Mouse (Mus musculus) liver, embryonic 16.5 days (tissue): Measurements from ENCODE around the gene Hist1h2bb. TPM values are rescaled to one million over a fixed set of nuclear protein-coding genes. Genes with fewer than 3 reads are reported as not detected.
"Not testable (repeated sequence)": the region's sequence is repeated elsewhere in the genome, so short reads cannot be mapped to it uniquely, and the experiment has no call there.

Experiments
- ATAC-seq: fragments of 200-750 bp; cut with Nextera tagmentation; 2 replicates; pipeline ENCODE4 v1.8.0; 2017; ENCODE audit warnings: low read depth, mild to moderate bottlenecking, moderate number of reproducible peaks, moderate library complexity
- H3K27ac ChIP-seq: fragments of 300-500 bp; sonication (generic); 2 replicates; pipeline ENCODE4 v1.5.1; 2014; ENCODE audit warnings: mild to moderate bottlenecking, low read length
- H3K27me3 ChIP-seq: fragments of 300-500 bp; sonication (generic); 2 replicates; pipeline ENCODE4 v1.6.1; 2014; ENCODE audit warnings: low read depth, low read length, mixed read lengths; ENCODE audit not compliant: control insufficient read depth, insufficient read depth
- H3K36me3 ChIP-seq: fragments of 300-500 bp; sonication (generic); 2 replicates; pipeline ENCODE4 v1.6.1; 2014; ENCODE audit warnings: mild to moderate bottlenecking; ENCODE audit not compliant: control insufficient read depth, insufficient read depth
- H3K4me1 ChIP-seq: fragments of 300-500 bp; sonication (generic); 2 replicates; pipeline ENCODE4 v1.6.1; 2014; ENCODE audit warnings: low read depth, low read length, mixed read lengths; ENCODE audit not compliant: control insufficient read depth
- H3K4me2 ChIP-seq: fragments of 300-500 bp; sonication (generic); 2 replicates; pipeline ENCODE4 v1.6.1; 2014; ENCODE audit warnings: low read depth, low read length, mixed read lengths
- H3K4me3 ChIP-seq: fragments of 300-500 bp; sonication (generic); 2 replicates; pipeline ENCODE4 v1.5.1; 2014; ENCODE audit warnings: low read depth, mild to moderate bottlenecking, low read length
- H3K9ac ChIP-seq: fragments of 300-500 bp; sonication (generic); 2 replicates; pipeline ENCODE4 v1.6.1; 2014; ENCODE audit warnings: low read depth, low read length
- H3K9me3 ChIP-seq: fragments of 300-500 bp; sonication (generic); replicated peaks from 2 replicates; pipeline ENCODE4 v1.6.1; 2016; ENCODE audit warnings: low read length; ENCODE audit not compliant: control insufficient read depth
- WGBS: fragments of 180-500 bp; shearing (Covaris S2); extraction: QIAGEN DNeasy Blood & Tissue Kit; methylation state at CpG from one replicate; pipeline ENCODE4 v1.1.7; 2014; ENCODE audit not compliant: insufficient replicate concordance; 5-methylcytosine and 5-hydroxymethylcytosine counted together
- polyA plus RNA-seq: library from polyadenylated mRNA; unstranded; fragments of >200 nt; fragmentation: Nextera tagmentation; extraction: Ambion mirVana; gene quantifications from 2 replicates; pipeline ENCODE4 v1.2.1, GENCODE M21; 2015

Gene Hist1h2bb
- polyA plus RNA-seq, 1 experiment from 2014 or later = 3.2 TPM

DNA sequence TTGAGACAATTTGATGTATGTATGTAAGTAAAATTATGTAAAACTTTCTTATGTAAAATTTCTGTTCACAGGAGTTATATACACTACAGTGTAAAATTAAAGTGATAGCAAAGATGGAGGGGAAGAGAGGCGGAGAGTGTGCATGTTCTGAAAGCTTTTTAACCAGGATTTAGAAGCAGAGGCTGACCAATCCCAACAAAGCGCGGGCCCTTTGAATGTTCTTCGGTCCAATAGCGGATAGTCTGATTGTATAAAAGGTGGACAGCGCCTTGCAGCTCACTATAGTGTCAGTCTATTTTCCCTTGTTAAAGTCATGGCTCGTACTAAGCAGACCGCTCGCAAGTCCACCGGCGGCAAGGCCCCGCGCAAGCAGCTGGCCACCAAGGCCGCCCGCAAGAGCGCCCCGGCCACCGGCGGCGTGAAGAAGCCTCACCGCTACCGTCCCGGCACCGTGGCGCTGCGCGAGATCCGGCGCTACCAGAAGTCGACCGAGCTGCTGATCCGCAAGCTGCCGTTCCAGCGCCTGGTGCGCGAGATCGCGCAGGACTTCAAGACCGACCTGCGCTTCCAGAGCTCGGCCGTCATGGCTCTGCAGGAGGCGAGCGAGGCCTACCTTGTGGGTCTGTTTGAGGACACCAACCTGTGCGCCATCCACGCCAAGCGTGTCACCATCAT, 5.7 kb downstream of the Hist1h2bb start, which contains the start of gene Hist1h3b:
Hist1h3b (plus strand) TSS at position 201 of the 675 bp plus-strand sequence.
- peaks cover 29% of the 10 kb centered on the region for H3K4me1 ChIP-seq
- peak within 1 kb of the TSS; percentile 64 for H3K4me2 ChIP-seq
- 0% methylated on average over 16 of the region's 47 CpGs for WGBS
- H3K27me3 ChIP-seq, H3K36me3 ChIP-seq, H3K9me3 ChIP-seq: not testable (repeated sequence)
- peak within 1 kb of the TSS; percentile 60 for H3K4me3 ChIP-seq
- H3K9ac ChIP-seq = peak within 1 kb of the TSS; percentile 77
- peak; percentile 73 for ATAC-seq
- peak within 1 kb of the TSS; percentile 98 for H3K27ac ChIP-seq

GRCm38 (mm10) chr13:23752742-23753172, 6.2 kb downstream of the Hist1h2bb start:
- Histone ChIP-seq H3K27ac (peak overlapping the region; percentile 95), H3K4me1 (peaks cover 25% of the 10 kb centered on the region), H3K9me3 (no peaks in the 10 kb centered on the region), H3K9ac (peak overlapping the region; percentile 77), H3K4me2 (peak overlapping the region; percentile 53), H3K36me3 (no peaks in the 10 kb centered on the region), H3K4me3 (peak overlapping the region; percentile 60), H3K27me3 (no peaks in the 10 kb centered on the region)
- 4% methylated on average over 6 of the region's 6 CpGs for WGBS
- no peak for ATAC-seq

- ATAC-seq = no peak
- Histone ChIP-seq H3K27me3 (no peaks in the 10 kb centered on the region), H3K27ac (peak overlapping the region; percentile 95), H3K9me3 (no peaks in the 10 kb centered on the region), H3K36me3 (no peaks in the 10 kb centered on the region), H3K4me2 (peak overlapping the region; percentile 53), H3K9ac (peak overlapping the region; percentile 77), H3K4me1 (peaks cover 20% of the 10 kb centered on the region), H3K4me3 (peak overlapping the region; percentile 60)
- WGBS = 43% methylated on average over 4 of the region's 4 CpGs
Observed at GRCm38 (mm10) chr13:23753314-23754078, 7.0 kb downstream of the Hist1h2bb start.

GRCm38 (mm10) chr13:23755000-23755399, 8.5 kb downstream of the Hist1h2bb start:
- no peaks in the 10 kb centered on the region for H3K9me3 ChIP-seq
- peaks cover 27% of the 10 kb centered on the region for H3K4me1 ChIP-seq
- H3K27ac ChIP-seq = peak overlapping the region; percentile 59
- H3K27me3 ChIP-seq = no peaks in the 10 kb centered on the region
- H3K36me3 ChIP-seq = no peaks in the 10 kb centered on the region
- no peak overlapping the region for H3K4me2 ChIP-seq
- H3K4me3 ChIP-seq = no peak overlapping the region
- no peak for ATAC-seq
- no peak overlapping the region for H3K9ac ChIP-seq

GRCm38 (mm10) chr13:23756790-23757189, 10.3 kb downstream of the Hist1h2bb start, which contains the start of gene Hist1h4b:
Gene Hist1h4b, plus strand, starts transcription at chr13:23757013.
- H3K4me2 ChIP-seq = peak within 1 kb of the TSS; percentile 87
- WGBS = 1% methylated on average over 12 of the region's 22 CpGs
- H3K4me3 ChIP-seq = peak within 1 kb of the TSS; percentile 60
- no peaks in the 10 kb centered on the region for H3K36me3 ChIP-seq
- peak within 1 kb of the TSS; percentile 93 for H3K27ac ChIP-seq
- peaks cover 31% of the 10 kb centered on the region for H3K4me1 ChIP-seq
- no peaks in the 10 kb centered on the region for H3K9me3 ChIP-seq
- ATAC-seq = peak; percentile 64
- no peaks in the 10 kb centered on the region for H3K27me3 ChIP-seq
- peak within 1 kb of the TSS; percentile 64 for H3K9ac ChIP-seq

GRCm38 (mm10) chr13:23757211-23757773, 10.8 kb downstream of the Hist1h2bb start:
- Histone ChIP-seq H3K27ac (peak overlapping the region; percentile 93), H3K27me3 (no peaks in the 10 kb centered on the region), H3K4me1 (peaks cover 31% of the 10 kb centered on the region), H3K4me3 (peak overlapping the region; percentile 60), H3K9me3 (no peaks in the 10 kb centered on the region), H3K9ac (peak overlapping the region; percentile 64), H3K36me3 (no peaks in the 10 kb centered on the region), H3K4me2 (peak overlapping the region; percentile 87)
- WGBS = under 1% methylated on average over 14 of the region's 23 CpGs
- peak; percentile 7 for ATAC-seq

GRCm38 (mm10) chr13:23757921-23758320, 11.4 kb downstream of the Hist1h2bb start:
- peaks cover 34% of the 10 kb centered on the region for H3K4me1 ChIP-seq
- no peaks in the 10 kb centered on the region for H3K27me3 ChIP-seq
- H3K4me3 ChIP-seq = peak overlapping the region; percentile 38
- ATAC-seq = no peak
- no peaks in the 10 kb centered on the region for H3K9me3 ChIP-seq
- peak overlapping the region; percentile 87 for H3K4me2 ChIP-seq
- H3K36me3 ChIP-seq = no peaks in the 10 kb centered on the region
- H3K27ac ChIP-seq = peak overlapping the region; percentile 92
- WGBS = 31% methylated on average over 3 of the region's 3 CpGs
- H3K9ac ChIP-seq = peak overlapping the region; percentile 40

DNA sequence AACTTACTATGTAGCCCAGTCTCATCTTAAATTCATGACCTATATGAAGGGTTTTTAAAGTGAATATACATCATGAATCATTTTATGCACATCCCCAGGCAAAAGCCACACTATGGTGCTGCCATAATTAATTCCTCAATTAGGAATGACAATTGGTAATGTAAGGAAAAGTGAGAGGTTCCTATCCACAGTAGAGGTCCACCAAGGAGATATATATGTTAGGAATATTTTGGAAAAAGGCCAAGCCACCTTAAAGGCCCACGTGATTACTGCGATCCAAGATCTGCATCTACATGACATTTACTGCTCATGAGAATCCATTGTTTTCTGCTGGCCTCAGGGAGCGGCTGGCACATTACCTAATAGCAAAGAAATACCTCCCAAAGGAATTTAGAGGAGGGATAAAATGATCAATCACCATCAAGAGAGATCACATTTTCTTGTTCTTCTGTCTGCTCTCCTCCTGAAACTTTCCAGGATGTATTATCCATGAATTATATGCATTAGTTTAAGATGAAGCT, 12.8 kb downstream of the Hist1h2bb start:
- H3K4me1 ChIP-seq = peaks cover 38% of the 10 kb centered on the region
- 84% methylated on average over 3 of the region's 3 CpGs for WGBS
- no peaks in the 10 kb centered on the region for H3K27me3 ChIP-seq
- peak overlapping the region; percentile 86 for H3K4me2 ChIP-seq
- H3K36me3 ChIP-seq = no peaks in the 10 kb centered on the region
- H3K27ac ChIP-seq = peak overlapping the region; percentile 92
- H3K9me3 ChIP-seq = no peaks in the 10 kb centered on the region
- ATAC-seq = no peak
- H3K4me3 ChIP-seq = no peak overlapping the region
- peak overlapping the region; percentile 26; the same call in 1 of the 2 replicates for H3K9ac ChIP-seq
